Mouse (Mus musculus) c-Kit-positive CD71-positive TER-119-positive erythroid progenitor cells, embryonic 14.5 days (primary cell): ENCODE measurements around the gene Mgat4b.

Experiments used
- DNase-seq: peaks from one replicate; pipeline ENCODE4 v3.0.0-alpha.2; 2013; ENCODE audit warnings: low spot score

Gene Mgat4b

GRCm38 (mm10) chr11:50225611-50226378, 15.1 kb downstream of the Mgat4b start:
- no peak for DNase-seq

GRCm38 (mm10) chr11:50226406-50226805, 15.7 kb downstream of the Mgat4b start:
- no peak for DNase-seq

GRCm38 (mm10) chr11:50227226-50227625, 16.5 kb downstream of the Mgat4b start:
- DNase-seq, result no peak

GRCm38 (mm10) chr11:50227736-50228135, 17.0 kb downstream of the Mgat4b start:
- no peak for DNase-seq

- DNase-seq, result no peak
Observed at GRCm38 (mm10) chr11:50228772-50229171, 18.1 kb downstream of the Mgat4b start.

GRCm38 (mm10) chr11:50229252-50229910, 18.7 kb downstream of the Mgat4b start:
- DNase-seq, result no peak

GRCm38 (mm10) chr11:50230481-50231304, 20.0 kb downstream of the Mgat4b start:
- DNase-seq, result no peak

GRCm38 (mm10) chr11:50231411-50231810, 20.7 kb downstream of the Mgat4b start:
- peak; percentile 78 for DNase-seq

GRCm38 (mm10) chr11:50233022-50233421, 22.3 kb downstream of the Mgat4b start:
- no peak for DNase-seq

GRCm38 (mm10) chr11:50233993-50234392, 23.3 kb downstream of the Mgat4b start:
- no peak for DNase-seq

GRCm38 (mm10) chr11:50234606-50235005, 23.9 kb downstream of the Mgat4b start:
- DNase-seq, result no peak

GRCm38 (mm10) chr11:50236540-50236936, 25.8 kb downstream of the Mgat4b start:
- peak; percentile 88 for DNase-seq

GRCm38 (mm10) chr11:50236937-50237835, 26.5 kb downstream of the Mgat4b start:
- no peak for DNase-seq

- DNase-seq, result peak; percentile 49
Observed at GRCm38 (mm10) chr11:50238324-50238723, 27.6 kb downstream of the Mgat4b start, which contains the start of gene Ltc4s. Gene Ltc4s (minus strand): TSS chr11:50238616.

GRCm38 (mm10) chr11:50238821-50239791, 28.4 kb downstream of the Mgat4b start:
- DNase-seq, result no peak

- no peak for DNase-seq
Observed at GRCm38 (mm10) chr11:50240235-50240911, 29.7 kb downstream of the Mgat4b start.

- no peak for DNase-seq
Observed at GRCm38 (mm10) chr11:50243926-50244325, 33.2 kb downstream of the Mgat4b start.

GRCm38 (mm10) chr11:50245269-50245668, 34.6 kb downstream of the Mgat4b start:
- DNase-seq, result no peak

GRCm38 (mm10) chr11:50248473-50249171, 37.9 kb downstream of the Mgat4b start:
- no peak for DNase-seq
